Mouse (Mus musculus): ENCODE measurements around the gene Abhd8.
"Not testable (repeated sequence)": the region's sequence is repeated elsewhere in the genome, so short reads cannot be mapped to it uniquely, and the experiment has no call there.

Gene Abhd8

GRCm38 (mm10) chr8:71460716-71461115 is 2.7 kb downstream of the Abhd8 start:
- DNase-seq (ENCODE audit: low spot score in 2 of 2): no peak

DNA sequence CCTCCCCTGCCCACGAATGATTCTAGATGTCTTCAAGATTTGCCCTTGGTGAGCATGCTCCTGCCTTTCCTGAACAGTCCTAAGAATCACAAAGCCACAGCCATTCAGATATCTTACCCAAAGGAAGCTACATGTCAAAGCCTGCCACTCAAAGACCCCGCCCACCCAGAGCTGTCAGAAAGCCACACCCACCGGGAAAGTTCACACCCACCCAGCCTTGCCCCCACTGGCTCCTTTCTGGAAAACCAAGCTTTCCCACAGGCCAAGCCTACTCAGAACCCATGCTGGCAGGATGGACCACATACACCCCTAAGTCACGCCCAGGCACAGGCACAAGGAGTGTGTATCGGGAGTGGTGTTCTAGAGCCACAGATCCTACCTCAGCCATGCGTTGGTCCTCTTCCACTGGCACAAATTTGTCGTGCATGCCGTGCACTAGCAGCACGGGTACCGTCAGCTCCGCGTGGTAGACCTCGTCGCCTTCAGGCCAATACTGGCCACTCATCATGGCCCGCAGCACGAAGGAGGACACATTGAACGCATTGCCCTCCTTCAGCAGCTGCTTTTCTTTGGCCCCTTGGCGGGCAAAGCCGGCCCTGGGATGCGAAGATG is 5.7 kb downstream of the Abhd8 start:
- no peak for DNase-seq (ENCODE audit: low spot score in 2 of 2)

DNA sequence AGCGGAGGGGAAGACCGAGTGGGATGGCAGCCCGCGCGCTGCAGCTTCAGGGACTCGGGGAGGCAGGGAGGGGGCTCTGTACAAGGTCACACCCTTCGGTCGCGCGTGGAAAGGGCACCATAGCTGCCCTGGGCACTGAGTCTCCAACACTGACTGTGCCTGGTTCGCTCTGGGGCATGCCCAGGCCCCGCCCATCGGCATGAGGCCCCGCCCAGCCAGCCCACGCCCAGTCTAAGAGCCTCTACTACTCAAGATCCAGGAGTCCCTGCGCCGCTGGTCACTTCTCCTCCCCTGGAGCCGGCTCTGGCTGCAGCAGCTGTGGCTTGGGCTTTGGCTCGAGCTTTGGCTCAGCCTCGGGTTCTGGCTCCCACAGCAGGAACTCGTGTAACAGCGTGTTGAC is 6.5 kb downstream of the Abhd8 start:
- DNase-seq (ENCODE audit: low spot score in 2 of 2): no peak

DNA sequence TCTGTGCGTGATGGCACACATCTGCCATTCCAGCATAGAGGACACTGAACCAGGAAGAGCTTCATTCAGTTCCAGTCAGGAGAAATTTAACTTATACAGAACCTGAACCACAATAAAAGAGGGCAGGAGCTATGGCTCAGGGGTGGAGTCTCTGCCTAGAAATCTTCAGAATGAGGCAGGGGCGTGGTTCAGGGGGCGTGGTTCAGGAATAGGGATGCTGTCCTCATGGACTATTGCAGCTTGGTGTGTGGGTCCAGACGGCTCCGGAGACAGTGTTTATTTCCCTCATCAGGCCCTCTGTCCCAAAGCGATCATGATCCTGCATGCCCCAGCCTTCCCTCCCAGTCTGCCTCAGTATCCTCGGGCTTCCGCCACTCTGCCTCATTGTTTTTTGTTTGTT is 8.8 kb downstream of the Abhd8 start:
- DNase-seq (ENCODE audit: low spot score in 2 of 2): no peak

GRCm38 (mm10) chr8:71452669-71453068 is 10.8 kb downstream of the Abhd8 start:
- DNase-seq (ENCODE audit: low spot score in 2 of 2): no peak

DNA sequence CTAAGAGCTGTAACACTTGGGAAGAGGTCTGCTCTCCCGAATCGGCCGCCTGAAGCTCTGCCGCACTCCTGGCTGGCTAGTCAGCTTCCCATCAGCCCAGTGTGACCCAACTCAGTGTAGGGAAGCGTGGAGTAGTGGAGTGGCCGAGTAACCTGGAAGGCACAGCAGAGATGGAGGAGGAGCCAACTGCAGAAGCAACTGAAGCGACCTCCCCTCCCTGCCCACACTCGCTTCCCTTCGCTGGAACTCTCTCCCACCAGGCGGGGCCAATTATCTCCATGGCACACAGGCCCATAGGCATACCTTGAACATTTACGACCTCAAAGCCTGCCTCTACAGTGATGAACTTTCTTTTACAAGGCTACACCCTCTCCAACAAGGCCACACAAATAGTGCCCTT is 11.7 kb downstream of the Abhd8 start:
- no peak for DNase-seq (ENCODE audit: low spot score in 2 of 2)

DNA sequence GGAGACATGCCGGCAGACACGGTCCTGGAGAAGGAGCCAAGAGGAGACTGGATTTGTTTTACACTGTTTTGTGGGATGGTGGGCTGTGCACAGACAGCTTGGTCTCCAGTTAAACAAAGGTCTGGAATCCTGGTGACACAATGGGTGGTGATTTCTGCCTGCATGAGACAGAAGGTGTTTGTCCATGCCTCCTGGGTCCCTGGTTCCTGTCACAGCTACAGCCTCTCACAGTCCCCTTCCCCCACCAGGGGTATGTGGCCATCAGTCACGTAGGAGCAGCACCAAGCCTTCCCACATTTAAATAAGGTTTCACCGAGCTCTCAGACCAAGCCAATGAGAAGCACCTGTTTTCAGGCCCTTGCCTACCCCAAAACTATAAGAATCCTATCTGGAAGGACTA is 12.1 kb downstream of the Abhd8 start:
- DNase-seq (ENCODE audit: low spot score in 2 of 2): no peak

DNA sequence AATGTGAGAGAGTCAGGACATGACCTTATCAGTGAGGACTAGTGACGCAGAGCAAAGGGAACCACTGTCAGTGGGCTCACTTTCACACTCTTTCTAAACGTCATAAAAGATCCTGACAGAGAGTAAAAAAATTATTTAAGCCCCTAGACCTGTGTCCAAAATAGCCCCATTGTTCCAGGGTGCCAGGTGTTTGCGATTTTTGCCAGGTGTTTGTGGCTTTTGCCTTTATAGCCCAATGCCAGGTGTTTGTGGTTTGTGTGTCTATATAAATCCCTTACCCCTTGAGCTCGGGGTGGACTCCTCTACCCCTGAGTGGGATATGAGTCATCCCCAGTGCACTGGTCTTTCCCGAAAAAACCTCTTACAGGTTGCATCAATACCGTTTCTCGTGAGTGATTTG is 18.4 kb downstream of the Abhd8 start:
- DNase-seq (ENCODE audit: low spot score in 2 of 2): no peak

DNA sequence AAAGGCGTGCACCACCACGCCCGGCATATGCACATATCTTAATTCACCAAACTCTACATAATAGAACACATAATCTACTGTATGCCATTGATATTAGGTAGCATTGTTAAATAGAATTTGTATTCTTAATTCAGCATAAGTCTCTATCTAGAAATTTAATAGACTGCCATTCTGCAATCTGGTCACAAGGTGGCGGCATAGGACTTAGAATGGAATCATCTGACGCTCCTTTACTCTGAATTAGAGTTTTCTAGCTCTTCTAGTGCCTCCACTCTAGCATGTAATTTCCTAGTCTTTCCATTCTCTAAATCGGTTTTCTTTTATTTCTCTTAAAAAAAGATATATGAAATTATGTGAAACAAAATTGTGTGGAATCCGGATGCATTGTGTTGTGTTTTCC is 22.1 kb downstream of the Abhd8 start:
- peak; percentile 49 to 62 for DNase-seq (ENCODE audit: low spot score in 2 of 2)

GRCm38 (mm10) chr8:71437041-71437440 is 26.4 kb downstream of the Abhd8 start:
- no peak for DNase-seq (ENCODE audit: low spot score in 2 of 2)

GRCm38 (mm10) chr8:71432935-71433334 is 30.5 kb downstream of the Abhd8 start:
- not testable (repeated sequence) for DNase-seq (ENCODE audit: low spot score in 2 of 2)

GRCm38 (mm10) chr8:71422121-71422520 is 41.3 kb downstream of the Abhd8 start:
- no peak for DNase-seq (ENCODE audit: low spot score in 2 of 2)

DNA sequence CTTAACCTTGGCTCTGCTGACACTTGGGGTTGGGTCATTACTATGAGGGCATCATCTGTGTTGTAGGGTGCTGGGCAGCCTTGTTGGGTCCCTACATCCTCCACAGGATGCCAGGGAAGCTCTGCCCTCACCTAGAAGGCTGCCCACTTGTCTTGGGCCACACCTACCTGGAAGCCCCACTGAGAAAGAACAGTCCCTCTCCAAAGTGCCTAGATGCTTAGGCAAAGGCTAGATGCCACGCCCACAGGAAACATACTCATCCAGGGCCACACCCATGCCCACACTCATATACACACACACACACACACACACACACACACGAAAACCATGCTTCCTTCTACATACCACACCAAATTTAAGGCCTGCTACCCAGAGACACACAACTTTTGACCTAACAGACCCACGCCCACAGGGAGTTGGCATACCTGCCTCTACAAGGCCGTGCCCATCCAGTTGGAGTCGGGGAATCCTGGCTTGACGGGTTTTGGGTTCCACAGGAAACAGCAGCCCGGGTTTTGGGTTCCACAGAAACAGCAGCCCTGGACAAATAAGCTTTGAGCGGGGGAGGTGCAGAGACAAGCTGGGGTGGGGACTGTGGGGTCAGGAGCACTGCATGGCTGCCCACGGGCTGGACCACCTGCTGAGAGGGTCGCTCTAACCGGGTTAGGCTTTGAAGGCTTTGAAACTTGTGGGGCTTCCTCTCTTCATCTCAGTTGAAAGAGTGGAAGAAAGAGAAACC is 51.8 kb downstream of the Abhd8 start:
- DNase-seq (ENCODE audit: low spot score in 2 of 2): no peak

GRCm38 (mm10) chr8:71408231-71408630 is 55.2 kb downstream of the Abhd8 start:
- DNase-seq (ENCODE audit: low spot score in 2 of 2): no peak

DNA sequence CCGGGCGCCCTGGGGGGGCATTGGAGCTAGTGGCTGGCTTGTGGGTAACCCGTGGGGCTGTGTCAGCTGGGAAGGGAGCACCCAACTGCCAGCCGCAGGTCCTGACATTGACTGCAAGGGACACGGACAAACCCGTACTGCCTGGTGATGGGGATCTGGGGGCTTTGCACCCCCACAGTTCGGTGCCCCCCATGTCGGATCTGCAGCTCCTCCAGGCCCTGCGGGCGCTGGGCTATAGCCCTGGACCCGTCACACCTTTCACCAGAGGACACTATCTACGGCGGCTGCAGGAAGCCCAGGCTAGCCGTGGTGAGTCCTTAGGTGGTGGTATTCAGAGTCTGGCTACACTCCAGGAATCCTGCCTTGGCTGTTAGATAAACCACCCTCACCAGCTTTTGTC is 56.0 kb downstream of the Abhd8 start:
- no peak for DNase-seq (ENCODE audit: low spot score in 2 of 2)
